In the genomic region with DNA sequence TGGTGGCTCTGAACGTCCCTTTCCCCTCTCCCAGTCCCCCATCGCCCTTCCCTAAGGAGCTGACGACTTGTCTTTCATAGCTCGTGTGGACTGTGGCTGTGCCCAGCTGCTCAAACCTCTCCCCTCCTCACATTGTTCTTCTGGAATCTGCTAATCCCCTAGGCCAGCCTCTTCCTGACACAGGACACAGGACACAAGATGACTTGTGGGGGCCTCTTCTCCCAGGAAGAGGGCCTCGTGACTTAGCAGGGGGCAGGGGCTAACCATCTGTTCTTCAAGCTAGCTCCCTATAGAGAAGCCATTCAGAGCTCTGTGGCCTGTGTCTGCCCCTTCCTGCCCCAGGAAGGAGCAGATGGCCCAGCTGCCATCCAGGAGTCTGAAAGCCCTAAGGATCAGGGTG, we compare ENCODE assay signal across 14 mouse cellular contexts. TPM values are rescaled to one million over a fixed set of nuclear protein-coding genes. Genes with fewer than 3 reads are reported as not detected.
A peak's percentile ranks its signal among the peaks of the same experiment; 100 is the strongest.
DNase-seq lines count a peak whose midpoint lies in the region; ATAC-seq and TF ChIP-seq lines count a peak whose summit lies in the region.
"Had no signal": no experiment of that assay in that cellular context is flagged by ENCODE, and none has a peak within 500 bp of the region (broad histone marks: within the 10 kb centered on the region; RNA-seq: fewer than 3 reads in every experiment).

No protein-coding gene starts in this region.

- peak; percentile 41 for DNase-seq in forebrain, embryonic 10.5 days (ENCODE audit: extremely low spot score, low spot score)
- no peak for DNase-seq in forebrain, postnatal 0 days
- peak; percentile 47 for DNase-seq in midbrain, embryonic 14.5 days
- no peak for DNase-seq in ovary, postnatal 14 days (ENCODE audit: low spot score)
- DNase-seq: adrenal gland, adult 8-10 months; gastrocnemius, postnatal 25 days; kidney, adult 11 months; kidney, postnatal 4 days had no signal

- TF ChIP-seq CTCF in forebrain, postnatal 0 days (IDR thresholded peaks at IDR 0.05; ENCODE audit: low read depth): no peak
- no peak for TF ChIP-seq CTCF in intestine, postnatal 0 days (IDR thresholded peaks at IDR 0.05; ENCODE audit: low read depth)

- H3K9me3 ChIP-seq in forebrain, embryonic 10.5 days: no peaks in the 10 kb centered on the region
- H3K9me3 ChIP-seq in forebrain, postnatal 0 days (ENCODE audit: low read length): no peaks in the 10 kb centered on the region
- no peaks in the 10 kb centered on the region for H3K9me3 ChIP-seq in intestine, embryonic 15.5 days
- H3K9me3 ChIP-seq in intestine, postnatal 0 days (ENCODE audit: control insufficient read depth): no peaks in the 10 kb centered on the region
- no peaks in the 10 kb centered on the region for H3K9me3 ChIP-seq in embryonic facial prominence, embryonic 12.5 days
- no peaks in the 10 kb centered on the region for H3K9me3 ChIP-seq in midbrain, embryonic 14.5 days (ENCODE audit: control insufficient read depth, low read length)

- WGBS in forebrain, embryonic 10.5 days: 8% methylated on average over 5 of the region's 5 CpGs
- WGBS in forebrain, postnatal 0 days: 17% methylated on average over 5 of the region's 5 CpGs
- WGBS in intestine, embryonic 15.5 days: 56% methylated on average over 5 of the region's 5 CpGs
- 43% methylated on average over 5 of the region's 5 CpGs for WGBS in intestine, postnatal 0 days
- WGBS in embryonic facial prominence, embryonic 12.5 days: 19% methylated on average over 5 of the region's 5 CpGs
- under 1% methylated on average over 5 of the region's 5 CpGs for WGBS in midbrain, embryonic 14.5 days

- peaks cover 79% of the 10 kb centered on the region for H3K4me1 ChIP-seq in forebrain, embryonic 10.5 days
- peaks cover 19% of the 10 kb centered on the region; the same call in 1 of the 2 replicates for H3K4me1 ChIP-seq in forebrain, postnatal 0 days (ENCODE audit: insufficient read depth)
- peaks cover 62% of the 10 kb centered on the region for H3K4me1 ChIP-seq in intestine, embryonic 15.5 days (replicated peaks)
- H3K4me1 ChIP-seq in intestine, postnatal 0 days (replicated peaks; ENCODE audit: control insufficient read depth, insufficient read depth, low read length): peaks cover 19% of the 10 kb centered on the region; the same call in 1 of the 2 replicates
- H3K4me1 ChIP-seq in embryonic facial prominence, embryonic 12.5 days: peaks cover 37% of the 10 kb centered on the region
- peaks cover 40% of the 10 kb centered on the region for H3K4me1 ChIP-seq in midbrain, embryonic 14.5 days (ENCODE audit: control insufficient read depth, insufficient read depth, low read length)

- H3K27me3 ChIP-seq in forebrain, embryonic 10.5 days (ENCODE audit: poor library complexity, severe bottlenecking): peaks cover 73% of the 10 kb centered on the region
- no peaks in the 10 kb centered on the region for H3K27me3 ChIP-seq in forebrain, postnatal 0 days (ENCODE audit: insufficient read depth, low read length)
- no peaks in the 10 kb centered on the region for H3K27me3 ChIP-seq in intestine, embryonic 15.5 days (replicated peaks)
- no peaks in the 10 kb centered on the region for H3K27me3 ChIP-seq in intestine, postnatal 0 days (replicated peaks; ENCODE audit: control insufficient read depth, insufficient read depth, low read length)
- peaks cover 15% of the 10 kb centered on the region for H3K27me3 ChIP-seq in embryonic facial prominence, embryonic 12.5 days
- H3K27me3 ChIP-seq in midbrain, embryonic 14.5 days (ENCODE audit: control insufficient read depth, insufficient read depth, low read length): no peaks in the 10 kb centered on the region

- H3K9ac ChIP-seq in forebrain, postnatal 0 days: no peak overlapping the region
- H3K9ac ChIP-seq in intestine, embryonic 15.5 days: no peak overlapping the region
- no peak overlapping the region for H3K9ac ChIP-seq in intestine, postnatal 0 days (ENCODE audit: low read depth, low read length)
- H3K9ac ChIP-seq in embryonic facial prominence, embryonic 12.5 days: no peak overlapping the region
- no peak overlapping the region for H3K9ac ChIP-seq in midbrain, embryonic 14.5 days (replicated peaks; ENCODE audit: low read length)

- no peak for ATAC-seq in forebrain, postnatal 0 days
- no peak for ATAC-seq in intestine, embryonic 15.5 days
- no peak for ATAC-seq in intestine, postnatal 0 days
- no peak for ATAC-seq in embryonic facial prominence, embryonic 12.5 days (ENCODE audit: insufficient number of reproducible peaks, insufficient read depth, low FRiP score, low TSS enrichment)
- peak; percentile 18; the same call in 1 of the 2 replicates for ATAC-seq in midbrain, embryonic 14.5 days (ENCODE audit: low FRiP score, low TSS enrichment)
- no peak for ATAC-seq in cerebellum, adult (ENCODE audit: insufficient number of reproducible peaks, low FRiP score, low TSS enrichment)

- H3K36me3 ChIP-seq in forebrain, embryonic 10.5 days (replicated peaks): no peaks in the 10 kb centered on the region
- H3K36me3 ChIP-seq in forebrain, postnatal 0 days (ENCODE audit: insufficient read depth): no peaks in the 10 kb centered on the region
- H3K36me3 ChIP-seq in intestine, embryonic 15.5 days: no peaks in the 10 kb centered on the region
- no peaks in the 10 kb centered on the region for H3K36me3 ChIP-seq in intestine, postnatal 0 days (ENCODE audit: control insufficient read depth, insufficient read depth)
- H3K36me3 ChIP-seq in embryonic facial prominence, embryonic 12.5 days: no peaks in the 10 kb centered on the region
- no peaks in the 10 kb centered on the region for H3K36me3 ChIP-seq in midbrain, embryonic 14.5 days (ENCODE audit: control insufficient read depth, insufficient read depth, low read length)

- peak overlapping the region; percentile 81 for H3K27ac ChIP-seq in forebrain, embryonic 10.5 days
- H3K27ac ChIP-seq in forebrain, postnatal 0 days (ENCODE audit: low read depth, low read length): no peak overlapping the region
- peak overlapping the region; percentile 36; the same call in 1 of the 2 replicates for H3K27ac ChIP-seq in intestine, embryonic 15.5 days
- no peak overlapping the region for H3K27ac ChIP-seq in intestine, postnatal 0 days (ENCODE audit: low read depth, low read length)
- H3K27ac ChIP-seq in embryonic facial prominence, embryonic 12.5 days: 0 out of 2 replicates have a peak overlapping the region, but pooled peaks have one; percentile 33
- H3K27ac ChIP-seq in midbrain, embryonic 14.5 days (replicated peaks; ENCODE audit: low read depth, low read length): 0 out of 2 replicates have a peak overlapping the region, but pooled peaks have one; percentile 9
- H3K27ac ChIP-seq: left cerebral cortex, adult 2 months had no signal

- H3K4me3 ChIP-seq in forebrain, embryonic 10.5 days: no peak overlapping the region; the same call in 1 of the 2 replicates
- no peak overlapping the region for H3K4me3 ChIP-seq in forebrain, postnatal 0 days (ENCODE audit: low read depth, low read length)
- no peak overlapping the region for H3K4me3 ChIP-seq in intestine, embryonic 15.5 days (replicated peaks)
- no peak overlapping the region for H3K4me3 ChIP-seq in intestine, postnatal 0 days (ENCODE audit: low read depth, low read length)
- no peak overlapping the region for H3K4me3 ChIP-seq in embryonic facial prominence, embryonic 12.5 days
- no peak overlapping the region for H3K4me3 ChIP-seq in midbrain, embryonic 14.5 days (replicated peaks; ENCODE audit: low read depth, low read length)
- H3K4me3 ChIP-seq: left cerebral cortex, adult 2 months had no signal

- no peak overlapping the region for H3K4me2 ChIP-seq in forebrain, postnatal 0 days (ENCODE audit: low read depth)
- H3K4me2 ChIP-seq in intestine, embryonic 15.5 days (replicated peaks): no peak overlapping the region
- no peak overlapping the region for H3K4me2 ChIP-seq in intestine, postnatal 0 days (replicated peaks; ENCODE audit: low read depth)
- no peak overlapping the region for H3K4me2 ChIP-seq in embryonic facial prominence, embryonic 12.5 days (replicated peaks)
- H3K4me2 ChIP-seq in midbrain, embryonic 14.5 days (ENCODE audit: low read length): no peak overlapping the region
- H3K4me2 ChIP-seq: liver, embryonic 11.5 days had no signal

RNA-seq across cellular contexts. Expression of a gene that starts 13.2 kb away (rescaled TPM):
- polyA plus RNA-seq in forebrain, embryonic 10.5 days (2016; fragmentation: Nextera tagmentation; extraction: Ambion mirVana): 74.4 and 77.0 TPM in 2 replicates
- 113 and 132 TPM in 2 replicates for total RNA-seq in forebrain, postnatal 0 days (2014; rRNA removed)
- polyA plus RNA-seq in forebrain, postnatal 0 days (2015; fragmentation: Nextera tagmentation; extraction: Ambion mirVana): 95.2 and 123 TPM in 2 replicates
- 36.0 and 38.8 TPM in 2 replicates for polyA plus RNA-seq in intestine, embryonic 15.5 days (2015; fragmentation: Nextera tagmentation; extraction: Ambion mirVana)
- polyA plus RNA-seq in intestine, postnatal 0 days (2015; fragmentation: Nextera tagmentation; extraction: Ambion mirVana): 16.4 and 21.8 TPM in 2 replicates
- polyA plus RNA-seq in embryonic facial prominence, embryonic 12.5 days (2016; fragmentation: Nextera tagmentation; extraction: Ambion mirVana): 36.8 and 37.0 TPM in 2 replicates
- 122 and 165 TPM in 2 replicates for polyA plus RNA-seq in midbrain, embryonic 14.5 days (2014; fragmentation: Nextera tagmentation; extraction: Ambion mirVana)

Comparison
In these comparisons a context has a peak if more than half of its experiments do, and no peak if none do; other contexts are left out.
1. DNase-seq: peak in forebrain, embryonic 10.5 days (single experiment) and midbrain, embryonic 14.5 days (single experiment); none in forebrain, postnatal 0 days (single experiment) and ovary, postnatal 14 days (single experiment).
2. H3K27ac ChIP-seq: peak in forebrain, embryonic 10.5 days (single experiment), intestine, embryonic 15.5 days (single experiment), embryonic facial prominence, embryonic 12.5 days (single experiment) and midbrain, embryonic 14.5 days (single experiment); none in forebrain, postnatal 0 days (single experiment) and intestine, postnatal 0 days (single experiment).